Mouse (Mus musculus): Measurements from ENCODE around the gene Scp2.
"Not testable (repeated sequence)": the region's sequence is repeated elsewhere in the genome, so short reads cannot be mapped to it uniquely, and the experiment has no call there.

Gene Scp2

GRCm38 (mm10) chr4:108109728-108110127, 35.1 kb downstream of the Scp2 start:
- in situ Hi-C loops (cut with MboI, MseI), result loop anchor here in 1 of 2 experiments (5.0 kb wide), 1 partner anchor 182 kb away; no protein-coding TSS in a partner anchor

DNA sequence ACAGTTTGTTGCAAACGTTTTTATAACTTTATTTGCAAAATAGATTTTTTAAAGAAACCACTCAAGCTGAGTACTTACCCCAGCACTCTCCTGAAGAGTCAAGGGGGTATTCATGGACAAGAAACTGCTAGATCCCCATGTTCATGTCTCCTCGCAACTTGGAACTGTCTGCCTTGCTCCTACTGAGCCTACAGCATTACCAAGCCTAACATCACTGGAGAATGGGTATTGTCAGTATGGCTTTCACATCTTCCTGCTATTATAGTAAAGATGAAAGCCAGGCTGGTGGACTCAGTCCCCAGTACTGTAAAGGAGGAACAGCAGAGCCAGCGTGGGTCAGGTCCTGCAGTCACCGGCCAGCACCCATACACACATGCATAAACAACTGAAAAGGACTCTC, 48.5 kb downstream of the Scp2 start, which contains the start of gene Podn:
Gene Podn (minus strand): TSS at position 101 of the 400 bp plus-strand sequence.
- in situ Hi-C loops (cut with MboI, MseI), result no loop called here

- in situ Hi-C loops (cut with MboI, MseI), result no loop called here
These were observed 51.9 kb downstream of the Scp2 start for GRCm38 (mm10) chr4:108092741-108093397.

- in situ Hi-C loops (cut with MboI, MseI), result no loop called here
These were observed 60.8 kb downstream of the Scp2 start for GRCm38 (mm10) chr4:108083993-108084392.

DNA sequence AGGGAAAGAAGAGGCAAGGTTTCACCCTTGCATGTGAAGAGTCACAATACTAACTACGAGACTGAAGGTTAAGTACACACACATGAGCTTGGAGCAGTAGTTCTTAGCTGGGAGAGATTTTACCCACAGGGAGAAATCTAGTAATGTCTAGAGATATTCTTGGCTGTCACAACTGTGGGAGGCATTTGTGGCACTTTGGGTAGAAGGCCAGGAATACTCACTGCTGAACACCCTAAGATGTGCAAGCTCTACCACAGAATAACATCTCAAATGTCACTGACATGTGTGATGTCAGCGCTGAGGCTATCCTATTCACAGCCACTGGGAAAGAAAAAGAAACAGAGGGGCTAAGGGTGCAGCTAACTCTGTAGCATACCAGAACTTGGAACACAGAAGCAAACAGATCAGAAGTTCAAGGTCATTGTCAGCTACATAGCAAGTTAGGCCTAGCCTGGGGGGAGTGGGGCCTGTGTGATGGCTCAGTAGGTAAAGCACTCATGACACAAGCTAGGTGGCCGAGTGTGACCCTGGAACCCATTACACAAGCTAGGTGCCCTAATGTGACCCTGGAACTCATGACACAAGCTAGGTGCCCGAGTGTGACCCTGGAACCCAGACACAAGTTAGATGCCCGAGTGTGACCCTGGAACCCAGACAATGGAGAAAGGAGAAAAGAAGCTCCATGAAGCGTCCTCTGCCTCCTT, 61.6 kb downstream of the Scp2 start:
- in situ Hi-C loops (cut with MboI, MseI), result no loop called here

GRCm38 (mm10) chr4:108082401-108082806, 62.4 kb downstream of the Scp2 start:
- in situ Hi-C loops (cut with MboI, MseI), result no loop called here

DNA sequence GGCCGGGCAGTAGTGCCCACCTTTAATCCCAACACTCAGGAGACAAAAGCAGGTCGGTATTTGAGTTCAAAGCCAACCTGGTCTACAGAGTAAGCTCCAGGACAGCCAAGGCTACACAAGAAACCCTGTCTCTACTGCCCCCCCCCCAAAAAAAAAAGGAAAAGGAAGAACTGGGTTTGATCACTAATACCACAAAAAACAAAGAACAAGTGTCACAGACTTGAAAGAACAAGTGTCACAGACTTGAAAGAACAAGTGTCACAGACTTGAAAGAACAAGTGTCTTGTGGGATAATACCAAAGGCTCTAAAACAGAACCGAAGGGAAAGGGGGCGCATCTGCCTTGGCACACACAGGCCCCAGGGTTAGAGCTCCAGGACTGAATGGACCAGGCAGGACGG, 63.9 kb downstream of the Scp2 start:
- in situ Hi-C loops (cut with MboI, MseI), result no loop called here

- in situ Hi-C loops (cut with MboI, MseI), result no loop called here
These were observed 65.0 kb downstream of the Scp2 start for GRCm38 (mm10) chr4:108079762-108080161.

GRCm38 (mm10) chr4:108079191-108079590, 65.6 kb downstream of the Scp2 start:
- in situ Hi-C loops (cut with MboI, MseI), result not testable (repeated sequence)

DNA sequence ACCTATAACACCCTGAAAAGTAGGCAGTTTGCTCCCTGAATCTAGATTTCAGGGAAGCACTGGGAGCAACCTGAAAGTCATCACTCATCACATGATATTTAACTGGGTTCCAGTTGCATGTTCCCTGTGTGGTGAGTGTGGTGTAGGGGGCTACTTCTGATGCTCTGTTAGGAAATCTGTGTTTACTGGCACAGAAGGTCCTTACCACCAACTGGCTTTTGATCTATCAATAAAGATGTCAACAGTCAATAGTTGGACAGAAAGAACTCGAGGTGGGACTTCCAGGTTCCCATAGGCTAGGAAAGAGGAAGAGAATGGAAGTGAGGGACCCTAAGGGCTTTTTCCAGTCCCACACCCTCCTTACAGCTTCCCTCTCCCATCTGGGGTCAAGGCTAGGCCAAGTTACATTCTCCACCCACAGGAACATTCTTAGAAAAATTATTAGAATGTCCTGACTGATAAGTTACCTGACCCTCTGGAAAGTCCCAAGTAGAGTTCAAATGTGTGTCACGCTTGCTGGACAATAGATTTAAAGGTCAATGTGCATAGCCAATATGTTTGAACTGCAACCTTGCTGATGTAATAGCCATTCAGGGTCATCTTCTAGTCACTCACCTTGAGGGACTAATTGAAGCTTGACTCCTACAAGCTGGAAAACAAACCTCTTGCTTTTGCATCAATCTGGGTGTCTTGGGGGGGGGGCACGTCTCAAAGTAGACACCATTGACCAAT, 67.4 kb downstream of the Scp2 start:
- in situ Hi-C loops (cut with MboI, MseI), result no loop called here

DNA sequence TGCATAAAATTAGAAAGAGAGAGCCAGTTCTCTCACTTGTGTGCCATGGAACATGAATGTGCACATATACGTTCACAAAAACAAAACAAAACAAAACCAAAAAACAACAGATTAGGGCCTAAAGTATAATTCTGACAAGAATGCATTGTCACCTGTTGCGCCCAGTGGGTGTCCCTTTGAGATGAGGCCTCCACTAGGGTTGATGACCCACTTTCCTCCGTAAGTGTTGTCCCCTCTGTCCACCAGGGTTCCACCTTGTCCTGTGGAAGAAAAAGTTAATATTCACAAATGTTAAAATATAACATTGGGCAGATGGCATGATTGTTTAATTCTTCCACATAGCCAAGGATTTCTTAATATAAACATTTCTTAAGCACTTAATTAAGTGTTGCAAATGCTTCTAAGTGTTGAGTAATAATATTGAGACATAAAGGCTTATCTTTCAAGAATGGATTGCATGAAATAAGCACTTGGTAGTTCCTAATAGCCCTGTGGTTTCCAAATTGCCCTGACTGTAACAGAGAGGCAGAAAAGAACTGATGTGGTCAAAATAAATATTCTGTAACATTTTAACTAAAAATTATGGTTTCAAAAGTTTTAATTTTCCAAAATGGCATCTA, 70.5 kb downstream of the Scp2 start:
- in situ Hi-C loops (cut with MboI, MseI), result no loop called here

- in situ Hi-C loops (cut with MboI, MseI), result no loop called here
These were observed 72.7 kb downstream of the Scp2 start for GRCm38 (mm10) chr4:108072086-108072485.

GRCm38 (mm10) chr4:108071235-108071901, 73.4 kb downstream of the Scp2 start:
- in situ Hi-C loops (cut with MboI, MseI), result no loop called here

GRCm38 (mm10) chr4:108070723-108071122, 74.1 kb downstream of the Scp2 start:
- in situ Hi-C loops (cut with MboI, MseI), result no loop called here

DNA sequence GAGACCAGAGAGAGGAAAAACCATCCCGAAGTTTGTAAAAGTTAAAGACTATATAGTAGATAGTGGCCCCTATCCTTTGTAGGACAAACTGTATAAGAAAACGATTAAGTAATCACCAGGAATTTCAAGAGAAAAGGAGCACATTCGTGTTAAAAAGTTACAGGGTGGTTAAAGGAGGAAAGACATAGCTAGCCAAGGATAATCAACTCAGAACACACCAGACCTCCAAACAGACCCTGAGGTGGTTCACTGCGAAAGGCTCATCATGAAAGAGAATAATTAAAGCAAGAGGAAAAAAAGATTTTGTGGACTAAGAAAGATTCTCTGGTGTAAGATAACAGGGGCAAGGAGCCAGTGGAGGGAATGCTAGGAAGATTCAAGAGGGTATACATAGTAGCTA, 74.5 kb downstream of the Scp2 start:
- in situ Hi-C loops (cut with MboI, MseI), result no loop called here

- in situ Hi-C loops (cut with MboI, MseI), result no loop called here
These were observed 76.7 kb downstream of the Scp2 start for GRCm38 (mm10) chr4:108068081-108068480.

- in situ Hi-C loops (cut with MboI, MseI), result no loop called here
These were observed 77.5 kb downstream of the Scp2 start for GRCm38 (mm10) chr4:108067261-108067660.

GRCm38 (mm10) chr4:108066569-108066968, 78.2 kb downstream of the Scp2 start:
- in situ Hi-C loops (cut with MboI, MseI), result no loop called here

DNA sequence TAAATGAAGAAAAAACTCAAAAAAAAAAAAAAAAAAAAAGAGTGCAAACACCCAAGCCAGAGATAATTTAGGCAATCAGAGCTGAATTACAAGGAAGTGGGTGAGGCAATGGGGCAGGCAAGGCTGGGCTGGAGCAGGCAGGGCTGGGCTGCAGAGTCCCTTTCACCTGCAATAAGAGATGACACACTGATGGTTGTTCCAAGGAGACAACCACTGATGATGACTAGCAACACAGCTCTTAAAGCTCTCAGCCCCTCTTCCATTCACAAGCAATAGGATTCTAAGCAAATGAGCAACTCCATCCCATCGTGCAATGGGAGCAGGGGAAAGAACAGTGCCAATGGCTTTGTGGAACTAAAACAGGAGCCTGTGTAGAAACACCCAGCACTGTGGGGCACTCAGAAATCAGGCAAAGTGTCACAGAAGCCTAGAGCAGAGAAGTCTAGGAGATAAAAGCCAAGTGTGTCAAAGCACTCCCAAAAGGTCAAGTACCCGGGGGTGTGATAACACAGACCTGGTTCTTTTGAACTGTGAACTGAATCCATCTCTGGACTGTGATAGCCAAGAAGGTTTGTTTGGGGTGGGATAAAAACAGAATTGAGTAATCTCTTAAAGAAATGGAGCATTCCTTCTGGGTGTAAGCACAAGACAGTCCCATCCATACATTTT, 79.5 kb downstream of the Scp2 start:
- in situ Hi-C loops (cut with MboI, MseI), result no loop called here

DNA sequence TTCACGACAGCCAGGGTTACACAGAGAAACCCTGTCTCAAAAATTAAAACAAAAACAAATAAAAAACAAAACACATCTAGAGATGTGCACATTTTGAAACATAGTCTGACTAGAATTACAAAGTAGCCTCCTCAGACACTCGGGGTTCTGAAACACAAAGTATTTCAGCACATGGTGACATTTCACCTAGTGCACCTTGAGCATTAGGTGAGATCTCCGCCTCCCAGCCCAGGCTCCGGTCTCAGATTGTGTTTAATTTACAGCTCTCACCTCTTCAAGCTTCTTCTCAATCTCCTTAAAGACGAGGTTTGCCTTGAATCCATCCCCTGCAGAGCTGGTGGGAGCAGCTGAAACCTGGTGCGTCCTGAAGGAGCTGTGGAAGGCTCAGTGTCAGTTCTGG, 81.2 kb downstream of the Scp2 start:
- in situ Hi-C loops (cut with MboI, MseI), result no loop called here

- in situ Hi-C loops (cut with MboI, MseI), result no loop called here
These were observed 82.3 kb downstream of the Scp2 start for GRCm38 (mm10) chr4:108062524-108062923.
